Mouse (Mus musculus) embryonic facial prominence, embryonic 10.5 days (tissue): ENCODE measurements around the gene Klk11. TPM values are rescaled to one million over a fixed set of nuclear protein-coding genes. Genes with fewer than 3 reads are reported as not detected.

Experiments
- DNase-seq: peaks from one replicate; pipeline ENCODE4 v3.0.0-alpha.2; 2017; ENCODE audit warnings: low spot score
- H3K27ac ChIP-seq: fragments of 300-500 bp; sonication (generic); replicated peaks from 2 replicates; pipeline ENCODE4 v1.5.1; 2016; ENCODE audit warnings: mild to moderate bottlenecking
- H3K27me3 ChIP-seq: fragments of 300-500 bp; sonication (generic); replicated peaks from 2 replicates; pipeline ENCODE4 v1.6.1; 2016; ENCODE audit warnings: low read depth, mild to moderate bottlenecking; ENCODE audit not compliant: poor library complexity, severe bottlenecking
- H3K36me3 ChIP-seq: fragments of 300-500 bp; sonication (generic); replicated peaks from 2 replicates; pipeline ENCODE4 v1.6.1; 2016; ENCODE audit warnings: mild to moderate bottlenecking, moderate library complexity
- H3K4me1 ChIP-seq: fragments of 300-500 bp; sonication (generic); 2 replicates; pipeline ENCODE4 v1.6.1; 2016
- H3K4me3 ChIP-seq: fragments of 300-500 bp; sonication (generic); 2 replicates; pipeline ENCODE4 v1.5.1; 2016; ENCODE audit warnings: mild to moderate bottlenecking, moderate library complexity
- H3K9me3 ChIP-seq: fragments of 300-500 bp; sonication (generic); 2 replicates; pipeline ENCODE4 v1.6.1; 2016; ENCODE audit warnings: mild to moderate bottlenecking
- WGBS: fragments of 180-500 bp; shearing (Covaris S2); methylation state at CpG from one replicate; pipeline ENCODE4 v1.1.7; 2016; 5-methylcytosine and 5-hydroxymethylcytosine counted together
- polyA plus RNA-seq: library from polyadenylated mRNA; unstranded; fragments of >200 nt; fragmentation: Nextera tagmentation; extraction: Ambion mirVana; gene quantifications from 2 replicates; pipeline ENCODE4 v1.2.1, GENCODE M21; 2016

Gene Klk11
- polyA plus RNA-seq, 1 experiment from 2014 or later = 0.11 TPM

GRCm38 (mm10) chr7:43799876-43800275, 25.5 kb downstream of the Klk11 start:
- Histone ChIP-seq H3K36me3 (no peaks in the 10 kb centered on the region), H3K27ac (no peak overlapping the region), H3K4me1 (peaks cover 20% of the 10 kb centered on the region), H3K9me3 (no peaks in the 10 kb centered on the region), H3K27me3 (peaks cover 37% of the 10 kb centered on the region), H3K4me3 (no peak overlapping the region)
- 79% methylated on average over 7 of the region's 7 CpGs for WGBS
- no peak for DNase-seq

- Histone ChIP-seq H3K27ac (no peak within 1 kb of the TSS), H3K27me3 (no peaks in the 10 kb centered on the region), H3K9me3 (no peaks in the 10 kb centered on the region), H3K36me3 (no peaks in the 10 kb centered on the region), H3K4me1 (no peaks in the 10 kb centered on the region), H3K4me3 (no peak within 1 kb of the TSS)
- WGBS = 48% methylated on average over 5 of the region's 5 CpGs
- DNase-seq = no peak
Observed at GRCm38 (mm10) chr7:43810994-43811393, 36.6 kb downstream of the Klk11 start, which contains the start of gene Klk7. TSS of gene Klk7 (plus strand) at chr7:43811294.

GRCm38 (mm10) chr7:43815211-43815610, 40.8 kb downstream of the Klk11 start:
- H3K4me1 ChIP-seq = no peaks in the 10 kb centered on the region
- no peak overlapping the region for H3K27ac ChIP-seq
- DNase-seq = no peak
- no peak overlapping the region for H3K4me3 ChIP-seq
- 88% methylated on average over 7 of the region's 7 CpGs for WGBS
- no peaks in the 10 kb centered on the region for H3K36me3 ChIP-seq
- no peaks in the 10 kb centered on the region for H3K27me3 ChIP-seq
- H3K9me3 ChIP-seq = no peaks in the 10 kb centered on the region

GRCm38 (mm10) chr7:43816746-43817145, 42.3 kb downstream of the Klk11 start:
- H3K27ac ChIP-seq = no peak overlapping the region
- no peaks in the 10 kb centered on the region for H3K27me3 ChIP-seq
- H3K9me3 ChIP-seq = no peaks in the 10 kb centered on the region
- no peaks in the 10 kb centered on the region for H3K36me3 ChIP-seq
- H3K4me1 ChIP-seq = no peaks in the 10 kb centered on the region
- H3K4me3 ChIP-seq = no peak overlapping the region
- no peak for DNase-seq

GRCm38 (mm10) chr7:43821581-43821980, 47.2 kb downstream of the Klk11 start:
- WGBS = 90% methylated on average over 7 of the region's 7 CpGs
- no peak overlapping the region for H3K4me3 ChIP-seq
- H3K27me3 ChIP-seq = no peaks in the 10 kb centered on the region
- no peaks in the 10 kb centered on the region for H3K9me3 ChIP-seq
- H3K27ac ChIP-seq = no peak overlapping the region
- H3K4me1 ChIP-seq = no peaks in the 10 kb centered on the region
- DNase-seq = no peak
- H3K36me3 ChIP-seq = no peaks in the 10 kb centered on the region

- DNase-seq = no peak
- no peaks in the 10 kb centered on the region for H3K4me1 ChIP-seq
- H3K4me3 ChIP-seq = no peak within 1 kb of the TSS
- H3K9me3 ChIP-seq = no peaks in the 10 kb centered on the region
- 62% methylated on average over 10 of the region's 10 CpGs for WGBS
- no peaks in the 10 kb centered on the region for H3K36me3 ChIP-seq
- H3K27me3 ChIP-seq = no peaks in the 10 kb centered on the region
- no peak within 1 kb of the TSS for H3K27ac ChIP-seq
Observed at GRCm38 (mm10) chr7:43824199-43824598, 49.8 kb downstream of the Klk11 start, which contains the start of gene Klk6. TSS of gene Klk6 (plus strand) at chr7:43824499.

- Histone ChIP-seq H3K27ac (no peak overlapping the region), H3K9me3 (no peaks in the 10 kb centered on the region), H3K4me1 (no peaks in the 10 kb centered on the region), H3K36me3 (no peaks in the 10 kb centered on the region), H3K27me3 (no peaks in the 10 kb centered on the region), H3K4me3 (no peak overlapping the region)
- 89% methylated on average over 5 of the region's 5 CpGs for WGBS
- no peak for DNase-seq
Observed at GRCm38 (mm10) chr7:43826056-43826455, 51.7 kb downstream of the Klk11 start.

GRCm38 (mm10) chr7:43827706-43828105, 53.3 kb downstream of the Klk11 start:
- H3K4me3 ChIP-seq = no peak overlapping the region
- H3K36me3 ChIP-seq = no peaks in the 10 kb centered on the region
- H3K9me3 ChIP-seq = no peaks in the 10 kb centered on the region
- H3K4me1 ChIP-seq = no peaks in the 10 kb centered on the region
- no peaks in the 10 kb centered on the region for H3K27me3 ChIP-seq
- 86% methylated on average over 4 of the region's 4 CpGs for WGBS
- H3K27ac ChIP-seq = no peak overlapping the region
- no peak for DNase-seq

Other genes with a start within 250 kb of the Klk11 start
- gene Cd33, start 230.2 kb upstream of the Klk11 start, polyA plus RNA-seq = 0.39 and 0.51 TPM in 2 replicates
- gene Zfp658, start 212.3 kb upstream of the Klk11 start, polyA plus RNA-seq = 5.4 and 6.2 TPM in 2 replicates
- gene Zfp719, start 195.0 kb upstream of the Klk11 start, polyA plus RNA-seq = 15.0 and 15.6 TPM in 2 replicates
- 1.1 and 1.4 TPM in 2 replicates for gene Zfp819, start 167.4 kb upstream of the Klk11 start, polyA plus RNA-seq
- gene Ceacam18, start 139.9 kb upstream of the Klk11 start, polyA plus RNA-seq = not detected in 2 replicates
- gene Siglece, start 114.4 kb upstream of the Klk11 start, polyA plus RNA-seq = 0.25 and 0.52 TPM in 2 replicates
- gene Ctu1, start 102.6 kb upstream of the Klk11 start, polyA plus RNA-seq = 18.1 and 18.7 TPM in 2 replicates
- gene Klk14, start 84.2 kb upstream of the Klk11 start, polyA plus RNA-seq = not detected in 2 replicates
- 0.24 and 0.56 TPM in 2 replicates for gene Klk13, start 62.0 kb upstream of the Klk11 start, polyA plus RNA-seq
- not detected in 2 replicates for gene Klk12, start 5.7 kb upstream of the Klk11 start, polyA plus RNA-seq
- 0.25 and 0.39 TPM in 2 replicates for gene Klk10, start 6.4 kb downstream of the Klk11 start, polyA plus RNA-seq
- gene Klk9, start 17.3 kb downstream of the Klk11 start, polyA plus RNA-seq = 0.10 and 0.16 TPM in 2 replicates
- 17.5 and 17.9 TPM in 2 replicates for gene Klk8, start 23.0 kb downstream of the Klk11 start, polyA plus RNA-seq
- not detected in 2 replicates for gene Klk7, start 36.7 kb downstream of the Klk11 start, polyA plus RNA-seq
- gene Klk6, start 49.9 kb downstream of the Klk11 start, polyA plus RNA-seq = not detected in 2 replicates
- gene Klk5, start 67.4 kb downstream of the Klk11 start, polyA plus RNA-seq = not detected in 2 replicates
- not detected in 2 replicates for gene Klk4, start 106.6 kb downstream of the Klk11 start, polyA plus RNA-seq
- gene Klk15, start 159.1 kb downstream of the Klk11 start, polyA plus RNA-seq = not detected in 2 replicates
- gene Klk1b8, start 176.1 kb downstream of the Klk11 start, polyA plus RNA-seq = not detected in 2 replicates
- gene Klk1b1, start 192.1 kb downstream of the Klk11 start, polyA plus RNA-seq = not detected in 2 replicates
- gene Klk1b9, start 201.5 kb downstream of the Klk11 start, polyA plus RNA-seq = not detected in 2 replicates
- not detected in 2 replicates for gene Klk1b11, start 221.3 kb downstream of the Klk11 start, polyA plus RNA-seq
- gene Klk1b26, start 237.6 kb downstream of the Klk11 start, polyA plus RNA-seq = not detected in 2 replicates